Mouse (Mus musculus): ENCODE results near the gene Plppr3. TPM values are rescaled to one million over a fixed set of nuclear protein-coding genes. Genes with fewer than 3 reads are reported as not detected.
A peak's percentile ranks its signal among the peaks of the same experiment; 100 is the strongest.

Plppr3 gene
- total and polyA plus RNA-seq, 2 experiments from 2014 or later: 328 to 473 TPM

DNA sequence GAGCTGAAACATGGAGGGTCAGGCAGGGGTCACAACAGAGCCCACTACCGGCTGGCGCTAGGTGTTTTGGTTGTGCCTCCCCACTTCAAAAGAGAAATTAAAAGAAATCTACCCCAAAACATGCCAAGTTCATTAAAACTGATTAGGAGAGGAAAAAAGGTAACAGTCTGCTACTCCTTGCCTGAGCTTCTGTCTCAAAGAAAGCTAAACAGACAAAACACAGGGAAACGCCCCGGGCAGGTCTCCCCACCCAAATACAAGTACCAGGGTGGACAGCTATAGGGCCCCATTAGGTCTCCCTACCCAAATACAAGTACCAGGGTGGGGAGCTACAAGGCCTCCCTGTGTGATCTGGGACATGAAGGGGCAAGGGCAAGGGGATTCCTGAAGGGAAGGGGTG is 36.1 kb upstream of the Plppr3 start, which contains the start of gene Gm26602:
Gene Gm26602 (plus strand): TSS at position 301 of the 400 bp plus-strand sequence.
- H3K36me3 ChIP-seq (ENCODE audit: insufficient read depth): peaks cover 29% of the 10 kb centered on the region; the same call in 1 of the 2 replicates
- peak within 1 kb of the TSS; percentile 94; the same call in 1 of the 2 replicates for H3K9ac ChIP-seq
- H3K4me3 ChIP-seq (ENCODE audit: low read depth, low read length): no peak within 1 kb of the TSS
- ATAC-seq (no peak), DNase-seq (no peak)
- TF ChIP-seq CTCF (IDR thresholded peaks at IDR 0.05; ENCODE audit: low read depth): no peak
- peaks cover 6% of the 10 kb centered on the region for H3K4me1 ChIP-seq (ENCODE audit: insufficient read depth)
- WGBS: 95% methylated on average over 4 of the region's 4 CpGs
- peak within 1 kb of the TSS; percentile 97 for H3K27ac ChIP-seq (ENCODE audit: low read depth, low read length)
- no peaks in the 10 kb centered on the region for H3K27me3 ChIP-seq (ENCODE audit: insufficient read depth, low read length)
- peak within 1 kb of the TSS; percentile 45 for H3K4me2 ChIP-seq (ENCODE audit: low read depth)
- no peaks in the 10 kb centered on the region for H3K9me3 ChIP-seq (ENCODE audit: low read length)

DNA sequence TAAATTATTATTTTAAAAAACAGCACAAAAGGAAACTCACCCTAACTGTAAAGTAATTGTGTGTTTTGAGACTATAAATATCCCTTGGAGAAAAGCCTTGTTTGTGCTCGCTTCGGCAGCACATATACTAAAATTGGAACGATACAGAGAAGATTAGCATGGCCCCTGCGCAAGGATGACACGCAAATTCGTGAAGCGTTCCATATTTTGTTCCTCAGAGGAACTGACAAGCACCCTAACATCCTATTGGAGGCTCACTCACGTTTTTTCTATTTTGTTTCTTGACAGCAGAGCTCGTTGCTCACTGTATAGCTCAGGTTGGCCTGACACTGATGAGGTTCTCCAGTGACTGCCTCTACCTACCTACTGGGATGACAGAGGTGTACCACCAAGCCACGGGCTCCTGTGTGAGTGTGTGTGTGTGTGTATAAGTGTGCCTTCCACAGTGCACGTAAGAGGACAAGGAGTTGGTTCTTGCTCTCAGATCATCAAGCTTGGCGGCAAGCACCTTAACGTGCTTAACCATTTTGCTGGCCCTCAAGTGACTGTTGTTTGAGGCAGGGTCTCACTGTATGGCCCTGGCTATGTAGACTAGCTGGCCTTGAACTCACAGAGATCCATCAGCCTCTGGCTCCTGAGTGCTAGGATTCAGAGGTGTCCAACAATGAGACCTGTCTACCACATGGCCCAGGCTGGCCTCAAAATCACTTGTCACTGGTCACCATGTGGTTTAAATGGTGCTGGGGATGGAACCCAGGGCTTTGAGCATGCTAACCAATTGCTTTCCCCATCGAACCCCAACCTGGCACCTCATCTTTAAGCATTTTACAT is 34.9 kb upstream of the Plppr3 start:
- peak; percentile 71 for ATAC-seq
- Histone ChIP-seq H3K4me1 (ENCODE audit: insufficient read depth) (peaks cover 3% of the 10 kb centered on the region; the same call in 1 of the 2 replicates), H3K4me2 (ENCODE audit: low read depth) (peak overlapping the region; percentile 45), H3K4me3 (ENCODE audit: low read depth, low read length) (peak overlapping the region; percentile 69), H3K27ac (ENCODE audit: low read depth, low read length) (peak overlapping the region; percentile 97), H3K27me3 (ENCODE audit: insufficient read depth, low read length) (no peaks in the 10 kb centered on the region), H3K36me3 (ENCODE audit: insufficient read depth) (peaks cover 38% of the 10 kb centered on the region), H3K9me3 (ENCODE audit: low read length) (no peaks in the 10 kb centered on the region), H3K9ac (peak overlapping the region; percentile 94)
- DNase-seq: peak; percentile 83
- no peak for TF ChIP-seq CTCF (IDR thresholded peaks at IDR 0.05; ENCODE audit: low read depth)
- WGBS: 17% methylated on average over 14 of the region's 14 CpGs

- Histone ChIP-seq H3K36me3 (ENCODE audit: insufficient read depth) (peaks cover 41% of the 10 kb centered on the region), H3K27me3 (ENCODE audit: insufficient read depth, low read length) (no peaks in the 10 kb centered on the region), H3K4me1 (ENCODE audit: insufficient read depth) (peaks cover 3% of the 10 kb centered on the region; the same call in 1 of the 2 replicates), H3K4me2 (ENCODE audit: low read depth) (peak within 1 kb of the TSS; percentile 45), H3K4me3 (ENCODE audit: low read depth, low read length) (peak within 1 kb of the TSS; percentile 69), H3K27ac (ENCODE audit: low read depth, low read length) (peak within 1 kb of the TSS; percentile 97), H3K9me3 (ENCODE audit: low read length) (no peaks in the 10 kb centered on the region), H3K9ac (peak within 1 kb of the TSS; percentile 94)
- no peak for TF ChIP-seq CTCF (IDR thresholded peaks at IDR 0.05; ENCODE audit: low read depth)
- peak; percentile 94 for ATAC-seq
- DNase-seq: peak; percentile 95
- under 1% methylated on average over 52 of the region's 52 CpGs for WGBS
Observed at GRCm38 (mm10) chr10:79908167-79909091, 34.0 kb upstream of the Plppr3 start, which contains the start of gene Med16. Gene Med16, minus strand, starts transcription at chr10:79908923.

DNA sequence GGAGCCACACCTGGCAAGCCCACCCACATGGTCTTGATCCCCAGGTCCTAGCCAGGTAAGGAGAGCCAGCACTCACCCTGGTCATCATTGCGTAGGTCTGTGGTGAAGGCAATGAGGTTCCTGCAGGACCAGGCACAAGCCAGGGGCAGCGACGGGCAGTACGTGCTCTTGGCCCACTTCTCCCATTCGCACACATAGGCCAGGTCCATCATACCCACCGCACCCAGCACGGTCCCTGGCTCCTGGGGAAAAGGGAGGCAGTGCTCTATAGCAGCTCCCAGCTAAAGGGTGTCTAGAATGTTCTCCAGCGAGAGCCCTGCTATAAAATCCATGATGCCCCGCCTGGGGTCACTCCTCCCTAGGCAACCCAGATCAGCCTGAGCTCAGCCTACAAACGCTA is 33.0 kb upstream of the Plppr3 start:
- DNase-seq (no peak), ATAC-seq (no peak)
- Histone ChIP-seq H3K9me3 (ENCODE audit: low read length) (no peaks in the 10 kb centered on the region), H3K4me2 (ENCODE audit: low read depth) (no peak overlapping the region), H3K36me3 (ENCODE audit: insufficient read depth) (peaks cover 47% of the 10 kb centered on the region), H3K4me3 (ENCODE audit: low read depth, low read length) (no peak overlapping the region), H3K9ac (no peak overlapping the region), H3K27ac (ENCODE audit: low read depth, low read length) (no peak overlapping the region), H3K4me1 (ENCODE audit: insufficient read depth) (peaks cover 3% of the 10 kb centered on the region; the same call in 1 of the 2 replicates), H3K27me3 (ENCODE audit: insufficient read depth, low read length) (no peaks in the 10 kb centered on the region)
- no peak for TF ChIP-seq CTCF (IDR thresholded peaks at IDR 0.05; ENCODE audit: low read depth)
- WGBS: 92% methylated on average over 10 of the region's 10 CpGs

DNA sequence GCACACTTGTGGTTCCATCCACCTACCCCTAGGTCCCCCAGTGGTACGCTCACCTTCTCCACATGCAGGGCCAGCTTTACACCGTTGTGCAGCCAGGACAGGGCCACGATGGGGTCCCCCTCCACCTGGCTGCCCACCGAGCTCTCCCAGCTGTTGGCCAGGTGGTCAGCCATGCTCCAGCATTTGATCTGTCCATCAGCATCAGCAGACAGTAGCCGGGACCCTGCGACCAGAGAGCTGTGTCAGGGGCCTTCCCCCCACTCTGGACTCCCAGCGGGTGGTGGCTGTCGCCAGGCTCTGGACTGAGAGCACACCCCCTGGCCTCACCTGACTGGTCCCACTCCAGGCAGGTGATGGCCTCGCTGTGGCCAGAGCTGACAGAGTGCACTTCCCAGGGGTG is 32.3 kb upstream of the Plppr3 start:
- 89% methylated on average over 9 of the region's 9 CpGs for whole genome bisulfite sequencing
- Histone ChIP-seq H3K36me3 (ENCODE audit: insufficient read depth) (peaks cover 47% of the 10 kb centered on the region), H3K9me3 (ENCODE audit: low read length) (no peaks in the 10 kb centered on the region), H3K27me3 (ENCODE audit: insufficient read depth, low read length) (no peaks in the 10 kb centered on the region), H3K4me1 (ENCODE audit: insufficient read depth) (peaks cover 3% of the 10 kb centered on the region; the same call in 1 of the 2 replicates), H3K27ac (ENCODE audit: low read depth, low read length) (no peak overlapping the region), H3K9ac (no peak overlapping the region), H3K4me2 (ENCODE audit: low read depth) (no peak overlapping the region), H3K4me3 (ENCODE audit: low read depth, low read length) (no peak overlapping the region)
- DNase-seq (no peak), ATAC-seq (no peak)
- no peak for TF ChIP-seq CTCF (IDR thresholded peaks at IDR 0.05; ENCODE audit: low read depth)

GRCm38 (mm10) chr10:79900951-79901410 is 26.5 kb upstream of the Plppr3 start:
- DNase-seq (peak; percentile 59), ATAC-seq (peak; percentile 88)
- H3K4me2 ChIP-seq (ENCODE audit: low read depth): no peak overlapping the region
- H3K27ac ChIP-seq (ENCODE audit: low read depth, low read length): peak overlapping the region; percentile 40; the same call in 1 of the 2 replicates
- no peaks in the 10 kb centered on the region for H3K4me1 ChIP-seq (ENCODE audit: insufficient read depth)
- H3K27me3 ChIP-seq (ENCODE audit: insufficient read depth, low read length): no peaks in the 10 kb centered on the region
- 10% methylated on average over 2 of the region's 2 CpGs for WGBS
- no peak overlapping the region for H3K9ac ChIP-seq
- peaks cover 61% of the 10 kb centered on the region for H3K36me3 ChIP-seq (ENCODE audit: insufficient read depth)
- peak; percentile 61 for TF ChIP-seq CTCF (IDR thresholded peaks at IDR 0.05; ENCODE audit: low read depth)
- no peaks in the 10 kb centered on the region for H3K9me3 ChIP-seq (ENCODE audit: low read length)
- no peak overlapping the region for H3K4me3 ChIP-seq (ENCODE audit: low read depth, low read length)

Data from forebrain, postnatal 0 days (tissue).